Mouse (Mus musculus): ENCODE measurements around the gene Ces1f.
"Not testable (repeated sequence)": the region's sequence is repeated elsewhere in the genome, so short reads cannot be mapped to it uniquely, and the experiment has no call there.

The Ces1f gene

GRCm38 (mm10) chr8:93279556-93279955, at the start of gene Ces1f:
Gene Ces1f, minus strand, starts transcription at chr8:93279747.
- no peak for DNase-seq (ENCODE audit: low read depth)

GRCm38 (mm10) chr8:93325123-93325522, 45.6 kb upstream of the Ces1f start:
- no peak for DNase-seq (ENCODE audit: low read depth)

DNA sequence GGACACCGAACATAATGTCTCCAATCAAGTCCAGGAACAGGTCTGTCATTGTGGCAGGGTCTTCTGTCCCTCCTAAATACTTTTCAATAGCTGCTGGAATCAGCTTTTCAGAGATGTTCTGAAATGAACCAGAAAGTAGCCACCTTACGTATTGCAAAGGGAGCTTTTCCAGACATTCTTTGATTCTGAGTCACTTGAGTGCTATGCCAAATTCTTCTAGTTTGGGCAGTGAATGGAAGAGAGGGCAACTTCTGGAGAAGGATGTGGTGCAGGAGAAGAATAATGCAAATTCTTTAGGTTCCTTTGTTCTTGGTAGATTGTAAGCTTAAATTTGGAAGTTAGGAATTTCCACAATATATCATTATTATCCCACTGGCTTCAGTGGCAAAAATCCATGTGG, 37.5 kb upstream of the Ces1f start:
- peak; percentile 14 for DNase-seq (ENCODE audit: low read depth)

GRCm38 (mm10) chr8:93315557-93315956, 36.0 kb upstream of the Ces1f start:
- no peak for DNase-seq (ENCODE audit: low read depth)

- DNase-seq (ENCODE audit: low read depth): no peak
Measured at GRCm38 (mm10) chr8:93283896-93284295, 4.3 kb upstream of the Ces1f start.

DNA sequence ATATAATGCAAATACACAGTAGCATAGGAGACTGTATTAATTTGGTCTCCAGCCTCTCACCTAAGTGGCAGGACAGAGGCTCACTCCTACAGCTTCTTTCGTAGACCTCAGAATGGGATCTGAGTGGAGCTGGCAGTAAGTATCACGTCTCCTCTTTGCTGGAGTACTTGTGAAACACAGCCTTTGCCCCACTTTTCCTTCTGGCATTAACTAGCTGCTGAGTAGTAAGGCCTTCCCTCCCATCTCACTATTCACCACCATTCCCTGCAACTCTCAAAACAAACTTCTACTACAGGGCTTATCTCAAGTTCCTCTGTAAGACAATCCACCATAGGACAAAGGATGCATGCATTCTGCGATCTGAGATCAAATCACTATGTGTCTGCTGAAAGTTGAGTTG, 2.8 kb upstream of the Ces1f start:
- no peak for DNase-seq (ENCODE audit: low read depth)

DNA sequence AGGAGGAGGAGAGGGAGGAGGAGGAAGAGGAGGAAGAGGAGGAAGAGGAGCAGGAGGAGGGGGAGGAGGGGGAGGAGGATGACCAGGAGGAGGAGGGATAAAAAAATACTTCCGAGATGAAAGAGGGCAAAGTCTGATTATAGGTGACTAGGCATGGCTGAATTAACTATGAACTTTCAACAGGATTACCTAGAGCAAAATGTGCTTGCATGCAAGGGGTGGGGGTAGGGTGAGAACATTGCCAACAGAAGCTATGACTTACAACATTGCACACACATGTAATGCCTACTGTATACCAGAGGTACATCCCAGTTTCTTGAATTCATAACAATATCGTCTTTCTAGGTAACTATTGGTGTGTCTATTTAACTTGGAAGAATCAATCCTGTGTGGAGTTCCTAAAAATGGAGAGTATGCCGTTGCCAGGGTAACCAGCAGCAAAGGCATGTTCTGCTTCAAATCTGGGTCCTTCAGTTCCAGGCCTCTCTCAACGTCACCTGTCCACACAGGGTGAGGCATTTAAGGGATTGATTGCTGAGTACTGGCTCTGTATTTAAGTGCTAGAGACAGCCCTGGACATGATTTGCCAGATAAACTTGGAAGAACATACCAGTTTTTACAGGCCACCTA, 1.3 kb downstream of the Ces1f start:
- DNase-seq (ENCODE audit: low read depth): no peak

DNA sequence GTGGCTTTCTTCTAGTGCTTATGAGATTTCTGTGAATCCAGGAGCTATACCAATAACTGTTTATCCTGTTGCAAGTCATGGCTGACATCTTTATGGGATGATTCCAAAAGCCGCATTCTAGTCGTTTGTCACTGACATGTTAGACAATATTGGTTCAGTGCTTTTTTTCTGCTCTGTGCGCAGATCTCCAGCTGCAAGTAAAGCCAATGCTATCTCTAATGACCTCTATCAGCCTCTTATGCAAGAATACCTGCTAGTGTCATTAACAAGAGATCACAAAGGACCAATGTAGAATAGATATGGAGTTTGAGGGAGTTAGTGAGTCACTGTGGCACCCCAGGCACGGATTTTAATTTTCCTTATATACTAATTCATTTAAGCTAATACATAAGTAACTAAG, 4.9 kb downstream of the Ces1f start:
- no peak for DNase-seq (ENCODE audit: low read depth)

- peak; percentile 30 for DNase-seq (ENCODE audit: low read depth)
Measured at GRCm38 (mm10) chr8:93273321-93273720, 6.2 kb downstream of the Ces1f start.

DNA sequence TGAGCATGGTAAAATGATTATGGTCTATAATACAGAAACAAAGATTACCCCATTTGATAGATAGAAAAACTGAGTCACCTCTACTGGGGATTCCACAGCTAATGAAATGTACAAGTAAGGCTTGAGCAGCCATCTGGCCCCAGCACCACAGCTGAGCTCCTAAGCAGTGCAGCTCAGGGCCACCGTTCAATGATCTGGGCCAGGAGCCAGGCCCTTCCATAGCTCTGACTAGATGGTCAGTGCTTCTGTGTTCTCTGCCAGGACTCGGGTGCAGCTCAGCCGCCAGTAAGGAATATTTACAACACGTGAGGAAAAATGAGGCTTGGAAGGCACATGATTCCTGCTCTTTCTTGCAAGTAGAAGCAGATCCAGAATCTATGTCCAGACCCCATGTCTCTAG, 6.9 kb downstream of the Ces1f start:
- peak; percentile 42 for DNase-seq (ENCODE audit: low read depth)

GRCm38 (mm10) chr8:93261436-93261835, 18.1 kb downstream of the Ces1f start:
- DNase-seq (ENCODE audit: low read depth): no peak

GRCm38 (mm10) chr8:93252400-93252925, 27.1 kb downstream of the Ces1f start:
- DNase-seq (ENCODE audit: low read depth): no peak

GRCm38 (mm10) chr8:93246057-93246456, 33.5 kb downstream of the Ces1f start:
- DNase-seq (ENCODE audit: low read depth): no peak

GRCm38 (mm10) chr8:93239884-93240283, 39.7 kb downstream of the Ces1f start:
- DNase-seq (ENCODE audit: low read depth): no peak

DNA sequence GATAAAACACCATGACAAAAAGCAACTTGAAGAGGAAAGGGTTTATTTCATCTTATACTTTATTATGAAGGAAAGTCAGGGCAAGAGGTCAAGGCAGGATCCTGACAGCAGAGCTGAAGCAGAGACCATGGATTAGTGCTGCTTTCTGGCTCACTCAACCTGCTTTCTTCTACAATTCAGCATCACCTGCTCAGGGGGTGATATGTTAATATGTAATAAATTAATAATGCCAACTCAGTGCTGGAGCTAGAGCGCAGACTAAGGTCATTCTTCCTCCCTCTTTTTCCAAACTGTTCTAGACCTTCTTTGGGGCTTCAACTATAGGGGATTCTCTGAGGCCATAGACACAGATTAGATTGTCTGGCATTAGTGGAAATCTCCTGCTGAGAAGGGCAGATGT, 43.9 kb downstream of the Ces1f start:
- DNase-seq (ENCODE audit: low read depth): no peak

DNA sequence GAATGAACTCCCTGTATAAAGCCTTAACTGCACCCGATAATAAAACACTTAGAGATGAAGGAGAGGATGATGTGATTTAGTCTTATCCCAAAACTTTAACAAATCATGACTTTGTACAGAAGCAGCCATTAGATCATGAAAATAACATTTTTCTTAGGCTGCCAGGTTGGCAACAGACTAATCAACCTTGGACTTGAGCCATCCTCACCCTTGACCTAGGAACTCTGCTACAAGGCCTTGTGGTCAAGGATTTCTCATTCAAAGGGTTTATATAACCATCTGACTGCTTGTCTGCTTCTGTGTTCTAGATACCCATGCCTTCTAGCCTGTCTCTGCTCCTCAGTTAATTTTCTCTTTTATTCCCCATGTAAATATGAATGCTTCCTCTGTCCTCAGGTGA, 44.8 kb downstream of the Ces1f start:
- DNase-seq (ENCODE audit: low read depth): no peak

GRCm38 (mm10) chr8:93234068-93234467, 45.5 kb downstream of the Ces1f start:
- no peak for DNase-seq (ENCODE audit: low read depth)

GRCm38 (mm10) chr8:93229446-93229845, 50.1 kb downstream of the Ces1f start, which contains the start of gene Ces1e:
Gene Ces1e, minus strand, starts transcription at chr8:93229619.
- no peak for DNase-seq (ENCODE audit: low read depth)

DNA sequence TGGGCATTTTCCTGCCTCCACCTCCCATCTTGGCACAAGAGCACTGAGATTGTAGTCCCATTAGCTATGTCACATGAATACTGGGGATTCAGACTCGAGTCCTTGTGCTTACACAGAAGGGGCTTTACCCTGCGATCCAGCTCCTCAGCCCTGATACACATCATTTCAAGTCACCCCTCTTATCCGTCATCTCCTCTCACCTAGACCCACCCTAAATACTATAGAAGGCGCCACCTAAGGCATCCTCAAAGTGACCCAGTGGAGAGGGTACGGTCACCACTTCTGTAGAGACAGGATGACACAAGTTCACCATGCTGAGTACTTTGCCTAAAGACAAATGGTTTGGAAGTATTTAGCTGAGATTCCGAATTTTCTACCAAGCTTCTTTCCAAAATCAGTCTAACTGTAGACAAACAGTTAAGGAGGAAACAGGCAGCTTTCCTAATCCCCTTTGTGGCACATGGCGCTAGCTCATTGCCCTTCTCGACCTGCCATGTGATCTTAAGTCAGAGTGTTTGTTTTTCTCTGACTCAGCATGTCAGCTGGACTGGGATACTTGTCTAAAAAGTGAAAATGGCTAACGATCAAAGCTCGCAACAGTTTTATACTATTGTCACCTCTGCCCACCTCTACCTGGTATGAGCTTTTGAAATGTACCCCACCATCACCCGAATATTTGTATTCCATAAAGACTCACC, 50.7 kb downstream of the Ces1f start:
- no peak for DNase-seq (ENCODE audit: low read depth)

DNA sequence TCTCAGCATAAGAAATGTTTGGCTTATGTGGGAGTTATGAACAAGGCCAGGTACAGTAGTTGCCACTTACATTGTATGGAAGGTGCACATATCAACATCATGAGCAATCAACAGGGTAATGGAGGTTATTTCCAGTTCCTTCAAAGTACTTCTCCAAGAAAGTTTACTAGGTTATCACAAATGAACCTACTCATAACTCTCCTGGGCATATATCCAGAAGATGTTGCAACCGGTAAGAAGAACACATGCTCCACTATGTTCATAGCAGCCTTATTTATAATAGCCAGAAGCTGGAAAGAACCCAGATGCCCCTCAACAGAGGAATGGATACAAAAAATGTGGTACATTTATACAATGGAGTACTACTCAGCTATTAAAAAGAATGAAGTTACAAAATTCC, 53.1 kb downstream of the Ces1f start:
- DNase-seq (ENCODE audit: low read depth): not testable (repeated sequence)

- DNase-seq (ENCODE audit: low read depth): no peak
Measured at GRCm38 (mm10) chr8:93221896-93222295, 57.7 kb downstream of the Ces1f start.

- no peak for DNase-seq (ENCODE audit: low read depth)
Measured at GRCm38 (mm10) chr8:93217867-93218266, 61.7 kb downstream of the Ces1f start.

GRCm38 (mm10) chr8:93217375-93217774, 62.2 kb downstream of the Ces1f start:
- DNase-seq (ENCODE audit: low read depth): no peak

DNA sequence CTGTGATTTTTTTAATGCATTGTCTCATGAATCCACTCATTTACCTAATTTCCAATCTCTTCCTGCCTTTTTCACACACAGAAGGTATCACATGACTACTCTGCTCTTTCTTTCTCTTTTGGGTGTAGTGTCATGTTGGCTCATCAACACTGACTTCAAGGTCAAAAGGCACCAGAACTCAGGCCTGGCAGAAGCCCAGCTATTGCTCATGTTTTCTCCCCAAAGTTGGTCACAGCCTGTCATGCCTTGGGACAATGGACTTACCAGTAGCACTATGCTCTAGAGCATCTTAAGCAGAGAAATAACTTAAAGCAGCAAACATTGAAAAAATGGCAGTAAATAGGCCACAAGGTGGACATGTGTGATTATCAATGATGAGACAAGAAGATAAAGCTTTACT, 68.5 kb downstream of the Ces1f start:
- DNase-seq (ENCODE audit: low read depth): no peak
